ENCODE assay signal across 18 mouse cellular contexts in the genomic region with DNA sequence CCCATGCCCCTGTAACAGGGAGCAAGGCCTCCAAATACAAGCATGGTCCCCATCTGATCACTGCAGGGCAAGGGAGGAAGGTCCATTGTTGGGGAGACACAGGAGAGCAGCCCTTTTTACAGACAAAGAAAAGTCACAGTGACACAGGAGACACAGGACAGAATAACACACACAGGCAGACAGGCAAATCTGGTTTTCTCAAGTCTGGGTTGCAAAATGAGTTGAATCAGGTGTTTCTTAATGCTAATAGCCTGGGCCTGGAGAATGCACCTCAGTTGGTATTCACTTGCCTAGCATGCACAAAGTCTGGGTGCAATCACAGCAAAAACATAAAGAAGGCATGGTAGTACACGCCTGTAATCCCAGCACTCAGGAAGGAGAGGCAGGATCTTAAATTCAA. TPM values are rescaled to one million over a fixed set of nuclear protein-coding genes. Genes with fewer than 3 reads are reported as not detected.
DNase-seq lines count a peak whose midpoint lies in the region; ATAC-seq and TF ChIP-seq lines count a peak whose summit lies in the region.
"Had no signal": no experiment of that assay in that cellular context is flagged by ENCODE, and none has a peak within 500 bp of the region (broad histone marks: within the 10 kb centered on the region; RNA-seq: fewer than 3 reads in every experiment).

No protein-coding gene starts in this region.

- no peaks in the 10 kb centered on the region for H3K27me3 ChIP-seq in forebrain, embryonic 13.5 days
- no peaks in the 10 kb centered on the region for H3K27me3 ChIP-seq in forebrain, embryonic 11.5 days (ENCODE audit: control insufficient read depth, insufficient read depth, low read length)
- H3K27me3 ChIP-seq in kidney, adult 2 months (replicated peaks; ENCODE audit: control insufficient read depth, insufficient read depth, low read length), result no peaks in the 10 kb centered on the region
- no peaks in the 10 kb centered on the region for H3K27me3 ChIP-seq in limb, embryonic 13.5 days
- H3K27me3 ChIP-seq: Patski had no signal

- H3K4me1 ChIP-seq in forebrain, embryonic 13.5 days, result peaks cover 61% of the 10 kb centered on the region
- H3K4me1 ChIP-seq in forebrain, embryonic 11.5 days (replicated peaks; ENCODE audit: control insufficient read depth, insufficient read depth, low read length), result 0 out of 2 replicates have a peak, but pooled peaks cover 3% of the 10 kb centered on the region
- H3K4me1 ChIP-seq in kidney, adult 2 months (ENCODE audit: control insufficient read depth, insufficient read depth, low read length), result peaks cover 64% of the 10 kb centered on the region
- peaks cover 71% of the 10 kb centered on the region for H3K4me1 ChIP-seq in limb, embryonic 13.5 days

- TF ChIP-seq CTCF in kidney, adult 2 months (conservative IDR thresholded peaks at IDR 0.05; ENCODE audit: insufficient read depth, insufficient read length, low read depth, low read length), result no peak

- no peak overlapping the region for H3K4me2 ChIP-seq in forebrain, embryonic 13.5 days
- H3K4me2 ChIP-seq in forebrain, embryonic 11.5 days (ENCODE audit: low read depth, low read length, severe bottlenecking), result no peak overlapping the region
- peak overlapping the region; percentile 23 for H3K4me2 ChIP-seq in limb, embryonic 13.5 days (replicated peaks)
- H3K4me2 ChIP-seq: midbrain, embryonic 11.5 days had no signal

- H3K36me3 ChIP-seq in forebrain, embryonic 13.5 days (ENCODE audit: poor library complexity, severe bottlenecking), result peaks cover 26% of the 10 kb centered on the region
- H3K36me3 ChIP-seq in forebrain, embryonic 11.5 days (ENCODE audit: control insufficient read depth, insufficient read depth, low read length), result no peaks in the 10 kb centered on the region
- no peaks in the 10 kb centered on the region for H3K36me3 ChIP-seq in kidney, adult 2 months (ENCODE audit: control insufficient read depth, insufficient read depth, low read length)
- H3K36me3 ChIP-seq in limb, embryonic 13.5 days, result peaks cover 22% of the 10 kb centered on the region

- H3K4me3 ChIP-seq in forebrain, embryonic 13.5 days, result no peak overlapping the region
- H3K4me3 ChIP-seq in forebrain, embryonic 11.5 days (ENCODE audit: low read depth, low read length), result no peak overlapping the region
- H3K4me3 ChIP-seq in kidney, adult 2 months (ENCODE audit: insufficient read depth, low read depth, low read length), result no peak overlapping the region
- H3K4me3 ChIP-seq in limb, embryonic 13.5 days, result no peak overlapping the region

- H3K9ac ChIP-seq in forebrain, embryonic 13.5 days, result peak overlapping the region; percentile 12; the same call in 1 of the 2 replicates
- H3K9ac ChIP-seq in forebrain, embryonic 11.5 days (ENCODE audit: low read length), result no peak overlapping the region
- H3K9ac ChIP-seq in limb, embryonic 13.5 days, result 0 out of 2 replicates have a peak overlapping the region, but pooled peaks have one; percentile 31
- H3K9ac ChIP-seq: liver, embryonic 14.5 days had no signal

- no peak for ATAC-seq in forebrain, embryonic 13.5 days
- ATAC-seq in forebrain, embryonic 11.5 days (replicated peaks; ENCODE audit: low FRiP score), result no peak
- ATAC-seq in limb, embryonic 13.5 days (ENCODE audit: low FRiP score, low read depth), result no peak; the same call in 1 of the 2 replicates
- ATAC-seq: hindbrain, postnatal 0 days; Patski had no signal

- no peak for DNase-seq in forebrain, embryonic 11.5 days (ENCODE audit: low spot score)
- DNase-seq in kidney, adult 2 months, result peak; percentile 8
- DNase-seq in kidney, postnatal 4 days, result no peak
- peak; percentile 4 for DNase-seq in adipocyte (ENCODE audit: low spot score)
- no peak for DNase-seq in urinary bladder, adult 2 months (ENCODE audit: low spot score)
- DNase-seq in adrenal gland, adult 8-10 months, result no peak
- DNase-seq: cerebellum, adult 2 months; lung, postnatal 14 days; thymus, postnatal 14 days had no signal

- WGBS in forebrain, embryonic 13.5 days, result 79% methylated on average over 1 of the region's 1 CpGs
- 75% methylated on average over 1 of the region's 1 CpGs for WGBS in forebrain, embryonic 11.5 days
- WGBS in kidney, adult 2 months, result 34% methylated on average over 1 of the region's 1 CpGs
- 31% methylated on average over 1 of the region's 1 CpGs for WGBS in limb, embryonic 13.5 days

- H3K9me3 ChIP-seq in forebrain, embryonic 13.5 days (replicated peaks), result no peaks in the 10 kb centered on the region
- no peaks in the 10 kb centered on the region for H3K9me3 ChIP-seq in forebrain, embryonic 11.5 days (ENCODE audit: control insufficient read depth, low read length)
- no peaks in the 10 kb centered on the region for H3K9me3 ChIP-seq in limb, embryonic 13.5 days

- H3K27ac ChIP-seq in forebrain, embryonic 13.5 days, result no peak overlapping the region; the same call in 1 of the 2 replicates
- H3K27ac ChIP-seq in forebrain, embryonic 11.5 days (ENCODE audit: low read depth, low read length), result no peak overlapping the region
- peak overlapping the region; percentile 73 for H3K27ac ChIP-seq in kidney, adult 2 months (ENCODE audit: insufficient read depth, low read depth, low read length)
- peak overlapping the region; percentile 56 for H3K27ac ChIP-seq in limb, embryonic 13.5 days
- H3K27ac ChIP-seq: hindbrain, postnatal 0 days; liver, embryonic 14.5 days had no signal

- TF ChIP-seq POLR2A in kidney, adult 2 months (IDR thresholded peaks at IDR 0.05; ENCODE audit: low read depth, low read length), result no peak

RNA-seq across cellular contexts. Expression of gene Eif4ebp2, which starts 8.6 kb away (rescaled TPM):
- polyA plus RNA-seq in forebrain, embryonic 13.5 days (2015; fragmentation: Nextera tagmentation; extraction: Ambion mirVana), result 96.4 and 102 TPM in 2 replicates
- 41.5 and 50.8 TPM in 2 replicates for polyA plus RNA-seq in forebrain, embryonic 11.5 days (2014; fragmentation: Nextera tagmentation; extraction: Ambion mirVana)
- polyA plus RNA-seq in kidney, adult 2 months (2012; rRNA removed), result 127 and 128 TPM in 2 replicates
- polyA plus RNA-seq in limb, embryonic 13.5 days (2015; fragmentation: Nextera tagmentation; extraction: Ambion mirVana), result 70.6 and 72.2 TPM in 2 replicates
- polyA plus RNA-seq in urinary bladder, adult 2 months (2012; rRNA removed), result 60.2 and 86.0 TPM in 2 replicates
- 100 to 1,000 TPM in 1 of 4 experiments, 10 to 100 TPM in 3; 82.0 to 113 (median 91.2) TPM for total RNA-seq in adrenal gland, adult 8-10 months (2022)

RNA-seq across cellular contexts. Expression of gene Nodal, which starts 26.1 kb away (rescaled TPM):
- polyA plus RNA-seq in forebrain, embryonic 13.5 days (2015; fragmentation: Nextera tagmentation; extraction: Ambion mirVana), result 0.08 TPM in 1 of 2 replicates, not detected in the other
- not detected in 2 replicates for polyA plus RNA-seq in forebrain, embryonic 11.5 days (2014; fragmentation: Nextera tagmentation; extraction: Ambion mirVana)
- 0.06 and 0.12 TPM in 2 replicates for polyA plus RNA-seq in kidney, adult 2 months (2012; rRNA removed)
- polyA plus RNA-seq in limb, embryonic 13.5 days (2015; fragmentation: Nextera tagmentation; extraction: Ambion mirVana), result 0.19 and 0.20 TPM in 2 replicates
- 0.07 TPM in 1 of 2 replicates, not detected in the other for polyA plus RNA-seq in urinary bladder, adult 2 months (2012; rRNA removed)
- not detected for total RNA-seq in adrenal gland, adult 8-10 months (2022)
- polyA plus RNA-seq: midbrain, embryonic 11.5 days; neural tube, embryonic 11.5 days; Patski; small intestine, adult 2 months; stomach, embryonic 14.5 days had no signal

RNA-seq across cellular contexts. Expression of gene Lrrc20, which starts 31.7 kb away (rescaled TPM):
- polyA plus RNA-seq in forebrain, embryonic 13.5 days (2015; fragmentation: Nextera tagmentation; extraction: Ambion mirVana), result 16.4 and 17.5 TPM in 2 replicates
- polyA plus RNA-seq in forebrain, embryonic 11.5 days (2014; fragmentation: Nextera tagmentation; extraction: Ambion mirVana), result 14.6 and 15.0 TPM in 2 replicates
- polyA plus RNA-seq in kidney, adult 2 months (2012; rRNA removed), result 4.0 and 4.6 TPM in 2 replicates
- polyA plus RNA-seq in limb, embryonic 13.5 days (2015; fragmentation: Nextera tagmentation; extraction: Ambion mirVana), result 11.5 and 11.7 TPM in 2 replicates
- polyA plus RNA-seq in urinary bladder, adult 2 months (2012; rRNA removed), result 11.8 and 12.6 TPM in 2 replicates
- 10 to 100 TPM; 11.9 to 29.3 (median 17.8) TPM for total RNA-seq in adrenal gland, adult 8-10 months (2022)

Comparison
In these comparisons a context has a peak if more than half of its experiments do, and no peak if none do; other contexts are left out.
1. DNase-seq: peak in kidney, adult 2 months (single experiment) and adipocyte (single experiment); none in forebrain, embryonic 11.5 days (single experiment), kidney, postnatal 4 days (0 of 2), urinary bladder, adult 2 months (single experiment) and adrenal gland, adult 8-10 months (single experiment).
2. H3K27ac ChIP-seq: peak in kidney, adult 2 months (single experiment) and limb, embryonic 13.5 days (single experiment); none in forebrain, embryonic 13.5 days (single experiment) and forebrain, embryonic 11.5 days (single experiment).